Mouse (Mus musculus): ENCODE measurements around the gene Rela. TPM values are rescaled to one million over a fixed set of nuclear protein-coding genes. Genes with fewer than 3 reads are reported as not detected.

Gene Rela
- polyA plus RNA-seq (2012; rRNA removed) = 39.0 and 40.3 TPM in 2 replicates

DNA sequence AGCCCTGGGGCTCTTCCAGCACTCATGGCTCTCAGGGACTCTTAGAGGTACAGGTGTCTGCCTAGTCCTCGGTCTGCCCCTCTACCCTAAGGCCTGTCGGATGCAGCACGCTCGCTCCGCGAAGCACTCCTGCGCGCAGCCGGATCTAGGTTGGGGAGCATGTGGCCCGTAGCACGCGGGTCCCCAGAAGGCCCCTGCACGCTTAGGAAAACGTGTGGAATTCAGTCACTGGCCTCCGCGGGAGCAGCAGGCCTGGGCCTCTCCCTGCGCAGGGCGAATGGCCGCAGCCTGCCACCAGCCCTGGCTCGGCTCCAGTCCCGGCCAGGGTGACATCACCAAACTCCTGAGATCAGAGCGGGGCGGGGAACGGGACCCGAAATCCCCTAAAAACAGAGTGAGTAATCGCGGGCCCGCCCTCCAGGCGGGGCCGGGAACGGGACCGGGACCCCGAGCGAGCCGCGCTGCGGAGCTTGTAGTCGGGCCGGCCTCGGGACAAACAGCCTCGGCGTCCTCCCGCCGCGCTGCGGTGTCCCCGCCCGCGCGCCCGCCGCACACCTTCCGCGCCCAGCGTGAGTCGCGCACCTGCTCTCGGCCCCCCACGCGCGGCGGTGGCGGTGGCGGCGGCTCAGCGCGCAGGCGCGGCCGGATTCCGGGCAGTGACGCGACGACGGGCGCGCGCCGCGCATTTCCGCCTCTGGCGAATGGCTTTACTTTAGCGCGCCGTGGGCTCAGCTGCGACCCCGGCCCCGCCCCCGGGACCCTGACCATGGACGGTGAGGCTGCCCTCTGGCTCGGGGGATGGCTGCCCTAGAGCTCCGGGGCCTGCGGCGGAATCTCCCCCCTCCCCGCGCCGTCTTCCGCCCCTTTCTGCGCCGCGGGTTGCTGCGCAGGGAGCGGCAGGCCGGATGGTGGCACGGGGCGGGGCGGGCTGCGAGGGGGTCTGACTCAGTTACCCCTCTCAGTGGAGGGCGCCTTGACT, at the start of gene Rela:
Gene Rela (plus strand): TSS at position 415 of the 979 bp plus-strand sequence.
- under 1% methylated on average over 105 of the region's 109 CpGs for WGBS
- peak; percentile 96 to 97 for DNase-seq
- H3K27ac ChIP-seq (ENCODE audit: insufficient read depth, low read length) = peak within 1 kb of the TSS; percentile 98

DNA sequence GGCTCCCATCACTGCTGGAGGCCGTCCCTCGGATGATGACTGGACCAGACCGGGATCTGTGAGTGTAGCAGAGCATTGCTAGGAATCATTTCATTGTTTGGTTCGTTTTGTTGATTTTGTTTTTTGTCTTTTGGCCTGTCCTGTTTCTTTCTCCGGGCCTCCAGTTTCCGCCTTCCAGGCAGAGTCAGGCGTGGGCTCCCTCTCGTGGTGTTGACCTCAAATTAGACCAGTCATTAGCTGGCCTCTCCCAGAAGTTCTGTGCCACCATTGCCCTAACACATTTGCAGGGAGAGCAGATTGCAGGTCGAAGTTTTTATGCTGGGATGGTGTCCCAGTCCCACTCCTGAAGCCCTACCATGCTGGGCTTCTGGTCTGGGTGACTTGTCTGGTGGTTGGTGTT, 48.1 kb upstream of the Rela start:
- Histone ChIP-seq H3K27ac (ENCODE audit: insufficient read depth, low read length) (no peak overlapping the region), H3K4me3 (replicated peaks; ENCODE audit: insufficient read depth, low read depth, low read length) (no peak overlapping the region), H3K4me1 (ENCODE audit: control insufficient read depth, insufficient read depth, low read length) (no peaks in the 10 kb centered on the region), H3K27me3 (ENCODE audit: control insufficient read depth, insufficient read depth, low read length) (no peaks in the 10 kb centered on the region)
- 66% methylated on average over 9 of the region's 9 CpGs for WGBS
- TF ChIP-seq POLR2A (IDR thresholded peaks at IDR 0.05; ENCODE audit: borderline replicate concordance, insufficient read depth, low read length) (no peak), CTCF (IDR thresholded peaks at IDR 0.05; ENCODE audit: borderline replicate concordance, insufficient read depth, low read depth, low read length) (no peak)
- no peak for DNase-seq

More for the DNA sequence above, at the start of gene Rela:
- Histone ChIP-seq H3K4me1 (ENCODE audit: control insufficient read depth, insufficient read depth, low read length) (peaks cover 18% of the 10 kb centered on the region), H3K4me3 (replicated peaks; ENCODE audit: insufficient read depth, low read depth, low read length) (peak within 1 kb of the TSS; percentile 81), H3K27me3 (ENCODE audit: control insufficient read depth, insufficient read depth, low read length) (no peaks in the 10 kb centered on the region)
- TF ChIP-seq POLR2A (IDR thresholded peaks at IDR 0.05; ENCODE audit: borderline replicate concordance, insufficient read depth, low read length) = peak; percentile 80
- TF ChIP-seq CTCF (IDR thresholded peaks at IDR 0.05; ENCODE audit: borderline replicate concordance, insufficient read depth, low read depth, low read length) = no peak

DNA sequence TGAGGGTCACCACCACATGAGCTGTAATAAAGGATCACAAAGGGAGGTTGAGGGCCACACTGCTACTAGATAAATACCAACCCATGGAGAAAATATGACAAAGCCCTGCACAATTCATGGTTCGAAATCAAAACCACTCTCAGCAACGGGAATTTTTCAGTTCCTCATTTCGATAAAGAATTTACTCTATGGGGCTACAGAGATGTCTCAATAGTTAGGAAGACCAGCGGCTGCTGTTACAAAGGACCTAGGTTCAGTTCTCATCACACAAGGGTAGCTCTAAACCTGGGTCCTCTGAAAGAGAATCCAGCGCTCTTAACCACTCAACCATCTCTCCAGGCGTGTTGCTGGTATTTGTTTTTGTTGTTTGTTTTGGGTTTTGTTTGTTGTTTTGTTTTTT, 45.4 kb upstream of the Rela start:
- H3K27ac ChIP-seq (ENCODE audit: insufficient read depth, low read length) = no peak overlapping the region
- no peak for DNase-seq
- H3K4me1 ChIP-seq (ENCODE audit: control insufficient read depth, insufficient read depth, low read length) = no peaks in the 10 kb centered on the region
- no peaks in the 10 kb centered on the region for H3K27me3 ChIP-seq (ENCODE audit: control insufficient read depth, insufficient read depth, low read length)
- WGBS = 86% methylated on average over 6 of the region's 6 CpGs
- TF ChIP-seq CTCF (IDR thresholded peaks at IDR 0.05; ENCODE audit: borderline replicate concordance, insufficient read depth, low read depth, low read length) = no peak
- no peak for TF ChIP-seq POLR2A (IDR thresholded peaks at IDR 0.05; ENCODE audit: borderline replicate concordance, insufficient read depth, low read length)
- no peak overlapping the region for H3K4me3 ChIP-seq (replicated peaks; ENCODE audit: insufficient read depth, low read depth, low read length)

DNA sequence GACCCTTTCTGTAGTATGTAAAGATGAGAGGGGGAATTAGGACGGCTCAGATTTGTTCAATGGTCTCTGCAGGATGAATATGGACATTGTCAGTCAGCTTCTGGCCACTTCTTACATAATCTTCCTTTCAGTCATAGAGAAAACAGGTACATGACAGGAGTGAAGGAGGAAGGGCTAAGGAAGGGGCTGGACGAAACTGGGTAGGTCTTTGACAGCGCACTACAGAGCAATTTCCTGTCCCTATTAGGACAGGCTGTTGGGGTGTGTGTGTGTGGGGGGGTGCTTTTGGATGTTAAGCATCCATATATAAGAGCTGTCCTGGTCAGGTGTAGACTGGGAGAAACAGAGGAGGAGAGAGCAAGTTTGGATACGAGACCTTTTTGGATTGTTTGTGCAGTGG, 38.1 kb upstream of the Rela start:
- WGBS = 82% methylated on average over 4 of the region's 4 CpGs
- no peaks in the 10 kb centered on the region for H3K27me3 ChIP-seq (ENCODE audit: control insufficient read depth, insufficient read depth, low read length)

DNA sequence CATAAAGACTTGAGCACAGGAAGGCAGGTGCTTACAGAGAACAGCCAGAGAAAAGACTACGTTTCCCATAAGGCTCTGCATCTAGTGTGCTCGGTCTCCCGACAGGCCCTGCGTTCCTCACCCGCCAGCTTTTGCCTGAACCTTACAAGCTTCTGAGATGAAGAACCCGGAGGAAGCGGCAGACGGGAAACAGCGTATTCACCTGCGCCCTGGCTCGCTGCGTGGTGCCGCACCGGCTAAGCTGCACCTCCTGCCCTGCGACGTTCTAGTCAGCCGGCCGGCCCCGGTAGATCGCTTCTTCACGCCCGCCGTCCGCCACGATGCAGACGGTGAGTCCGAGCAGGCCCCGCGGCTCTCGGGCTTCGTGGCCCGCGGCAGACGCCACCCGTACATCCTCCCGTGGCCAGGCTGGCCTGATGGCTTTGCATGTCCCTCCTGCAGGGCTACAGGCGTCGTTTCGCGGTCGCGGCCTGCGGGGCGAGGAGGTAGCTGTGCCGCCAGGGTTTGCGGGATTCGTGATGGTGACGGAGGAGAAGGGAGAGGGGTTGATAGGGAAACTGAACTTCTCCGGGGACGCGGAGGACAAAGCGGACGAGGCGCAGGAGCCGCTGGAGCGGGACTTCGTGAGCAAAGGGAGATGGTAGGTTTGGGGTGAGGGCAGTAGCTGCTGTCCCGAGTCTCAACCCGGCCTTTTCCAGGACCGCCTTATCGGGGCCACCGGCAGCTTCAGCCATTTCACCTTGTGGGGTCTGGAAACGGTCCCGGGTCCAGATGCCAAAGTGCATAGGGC, 35.3 kb upstream of the Rela start, which contains the start of gene Rnaseh2c:
Gene Rnaseh2c (plus strand): TSS at position 122 of the 790 bp plus-strand sequence.
- WGBS = under 1% methylated on average over 64 of the region's 64 CpGs
- Histone ChIP-seq H3K27ac (ENCODE audit: insufficient read depth, low read length) (peak within 1 kb of the TSS; percentile 41), H3K4me1 (ENCODE audit: control insufficient read depth, insufficient read depth, low read length) (peaks cover 16% of the 10 kb centered on the region; the same call in 1 of the 2 replicates), H3K27me3 (ENCODE audit: control insufficient read depth, insufficient read depth, low read length) (no peaks in the 10 kb centered on the region), H3K4me3 (replicated peaks; ENCODE audit: insufficient read depth, low read depth, low read length) (peak within 1 kb of the TSS; percentile 67)
- peak; percentile 85 to 89 for DNase-seq
- peak; percentile 49; the same call in 1 of the 2 replicates for TF ChIP-seq POLR2A (IDR thresholded peaks at IDR 0.05; ENCODE audit: borderline replicate concordance, insufficient read depth, low read length)
- no peak for TF ChIP-seq CTCF (IDR thresholded peaks at IDR 0.05; ENCODE audit: borderline replicate concordance, insufficient read depth, low read depth, low read length)

More for the DNA sequence above, 38.1 kb upstream of the Rela start:
- Histone ChIP-seq H3K4me3 (replicated peaks; ENCODE audit: insufficient read depth, low read depth, low read length) (no peak overlapping the region), H3K4me1 (ENCODE audit: control insufficient read depth, insufficient read depth, low read length) (peaks cover 16% of the 10 kb centered on the region; the same call in 1 of the 2 replicates), H3K27ac (ENCODE audit: insufficient read depth, low read length) (no peak overlapping the region)
- DNase-seq = no peak
- TF ChIP-seq CTCF (IDR thresholded peaks at IDR 0.05; ENCODE audit: borderline replicate concordance, insufficient read depth, low read depth, low read length) (no peak), POLR2A (IDR thresholded peaks at IDR 0.05; ENCODE audit: borderline replicate concordance, insufficient read depth, low read length) (no peak)

DNA sequence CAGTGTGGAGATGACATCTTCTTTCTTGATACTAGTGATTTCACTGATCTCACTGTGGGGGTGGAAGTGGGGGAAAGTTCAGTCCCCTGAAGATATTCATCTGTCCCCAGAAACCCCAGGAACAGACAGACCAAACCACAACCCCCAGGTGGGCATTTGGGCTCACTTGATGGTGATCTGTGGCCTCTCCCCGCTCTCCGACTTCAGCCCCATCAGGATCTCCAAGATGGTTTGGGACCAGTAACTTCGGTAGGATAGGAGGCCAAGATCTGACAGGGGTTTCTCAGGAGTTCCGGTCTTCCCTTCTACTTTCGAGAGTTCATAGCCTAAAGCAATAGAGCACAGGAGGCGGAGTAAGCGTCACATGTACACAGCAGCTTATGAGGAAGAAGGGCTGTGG, 33.6 kb upstream of the Rela start:
- no peak overlapping the region for H3K4me3 ChIP-seq (replicated peaks; ENCODE audit: insufficient read depth, low read depth, low read length)

DNA sequence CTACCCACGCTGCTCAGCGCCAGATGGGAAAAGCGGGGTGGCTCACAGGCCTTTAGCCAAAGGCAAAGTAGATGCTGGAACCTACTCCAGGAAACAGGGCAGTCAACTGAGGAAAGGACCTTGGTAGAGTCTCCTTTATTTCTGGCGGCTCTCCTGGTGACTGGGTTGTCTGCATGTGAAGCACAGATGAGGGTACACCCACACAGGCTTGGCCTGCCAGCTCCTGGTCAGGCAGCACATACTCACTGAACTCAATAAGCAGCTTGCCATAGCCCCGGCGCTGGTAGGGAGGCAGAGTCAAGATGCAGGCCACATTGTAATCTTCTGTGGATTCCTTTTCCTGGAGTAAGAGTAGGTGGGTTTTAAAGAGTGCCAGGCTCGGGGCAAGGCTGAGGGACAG, 32.2 kb upstream of the Rela start:
- Histone ChIP-seq H3K4me3 (replicated peaks; ENCODE audit: insufficient read depth, low read depth, low read length) (no peak overlapping the region), H3K27me3 (ENCODE audit: control insufficient read depth, insufficient read depth, low read length) (no peaks in the 10 kb centered on the region), H3K27ac (ENCODE audit: insufficient read depth, low read length) (no peak overlapping the region), H3K4me1 (ENCODE audit: control insufficient read depth, insufficient read depth, low read length) (peaks cover 26% of the 10 kb centered on the region)
- 75% methylated on average over 7 of the region's 7 CpGs for WGBS
- TF ChIP-seq POLR2A (IDR thresholded peaks at IDR 0.05; ENCODE audit: borderline replicate concordance, insufficient read depth, low read length) (no peak), CTCF (IDR thresholded peaks at IDR 0.05; ENCODE audit: borderline replicate concordance, insufficient read depth, low read depth, low read length) (no peak)
- DNase-seq = no peak

More for the DNA sequence above, 33.6 kb upstream of the Rela start:
- peaks cover 23% of the 10 kb centered on the region for H3K4me1 ChIP-seq (ENCODE audit: control insufficient read depth, insufficient read depth, low read length)
- DNase-seq = no peak
- H3K27me3 ChIP-seq (ENCODE audit: control insufficient read depth, insufficient read depth, low read length) = no peaks in the 10 kb centered on the region
- H3K27ac ChIP-seq (ENCODE audit: insufficient read depth, low read length) = no peak overlapping the region
- TF ChIP-seq CTCF (IDR thresholded peaks at IDR 0.05; ENCODE audit: borderline replicate concordance, insufficient read depth, low read depth, low read length) = no peak
- no peak for TF ChIP-seq POLR2A (IDR thresholded peaks at IDR 0.05; ENCODE audit: borderline replicate concordance, insufficient read depth, low read length)
- 82% methylated on average over 7 of the region's 7 CpGs for WGBS
